Mouse (Mus musculus) G1E (cell line): Measurements from ENCODE around the gene Hspbap1.

ENCODE experiments used
- CTCF ChIP-seq: IDR thresholded peaks from 2 replicates; pipeline ENCODE4 v1.5.1; 2012; ENCODE audit warnings: low read depth, low read length, inconsistent platforms, mixed read lengths
- GATA1 ChIP-seq: IDR thresholded peaks from 2 replicates; pipeline ENCODE4 v1.6.1; 2012; ENCODE audit warnings: borderline replicate concordance, low read length, inconsistent platforms, mixed read lengths

GRCm38 (mm10) chr16:35740357-35740756, 29.8 kb upstream of the Hspbap1 start:
- no peak for TF ChIP-seq GATA1
- TF ChIP-seq CTCF, result no peak
